Mouse (Mus musculus) ES-Bruce4 (cell line): ENCODE results near the gene Relb. TPM values are rescaled to one million over a fixed set of nuclear protein-coding genes. Genes with fewer than 3 reads are reported as not detected.

ENCODE experiments used
- H3K27ac ChIP-seq: 2 replicates; pipeline ENCODE4 v1.5.1; 2012; ENCODE audit warnings: low read length, inconsistent platforms; ENCODE audit not compliant: insufficient read depth
- H3K27me3 ChIP-seq: 2 replicates; pipeline ENCODE4 v1.6.1; 2012; ENCODE audit warnings: mild to moderate bottlenecking, low read length, inconsistent platforms; ENCODE audit not compliant: control insufficient read depth, poor library complexity, insufficient read depth, severe bottlenecking
- H3K36me3 ChIP-seq: 2 replicates; pipeline ENCODE4 v1.6.1; 2012; ENCODE audit warnings: inconsistent platforms, mild to moderate bottlenecking, low read length, moderate library complexity; ENCODE audit not compliant: control insufficient read depth, poor library complexity, insufficient read depth, severe bottlenecking
- H3K4me1 ChIP-seq: one replicate; pipeline ENCODE4 v1.8.1; 2011; ENCODE audit warnings: low read length; ENCODE audit not compliant: control insufficient read depth, insufficient read depth
- H3K4me3 ChIP-seq: 2 replicates; pipeline ENCODE4 v1.5.1; 2011; ENCODE audit warnings: low read depth, mild to moderate bottlenecking, low read length
- H3K9ac ChIP-seq: 2 replicates; pipeline ENCODE4 v1.6.1; 2012; ENCODE audit warnings: low read depth, mild to moderate bottlenecking, inconsistent platforms; ENCODE audit not compliant: poor library complexity, severe bottlenecking
- H3K9me3 ChIP-seq: replicated peaks from 2 replicates; pipeline ENCODE4 v1.6.1; 2012; ENCODE audit warnings: mild to moderate bottlenecking, low read length, inconsistent platforms; ENCODE audit not compliant: control insufficient read depth, poor library complexity, insufficient read depth, severe bottlenecking
- CTCF ChIP-seq: IDR thresholded peaks from one replicate; pipeline ENCODE4 v1.8.1; 2011; ENCODE audit warnings: low read depth, low read length
- EP300 ChIP-seq: IDR thresholded peaks from 2 replicates; pipeline ENCODE4 v1.6.1; 2011; ENCODE audit warnings: low read depth, low read length; ENCODE audit not compliant: insufficient read depth
- POLR2A ChIP-seq: IDR thresholded peaks from one replicate; pipeline ENCODE4 v1.8.1; 2011; ENCODE audit warnings: low read length; ENCODE audit not compliant: insufficient read depth
- polyA plus RNA-seq: library from polyadenylated mRNA; stranded (reverse); fragments of >200 nt; gene quantifications from 2 replicates; pipeline ENCODE4 v1.2.4, GENCODE M21; 2011; ENCODE audit warnings: low read depth; ENCODE audit not compliant: missing spikeins, insufficient read depth, insufficient read length

The Relb gene
- polyA plus RNA-seq, 1 experiment = 11.7 TPM

GRCm38 (mm10) chr7:19564455-19564854 lies 64.8 kb downstream of the Relb start:
- no peak for TF ChIP-seq EP300
- TF ChIP-seq CTCF = peak; percentile 56
- Histone ChIP-seq H3K27ac (no peak overlapping the region), H3K4me3 (no peak overlapping the region), H3K36me3 (peaks cover 5% of the 10 kb centered on the region; the same call in 1 of the 2 replicates), H3K4me1 (peaks cover 8% of the 10 kb centered on the region), H3K9me3 (no peaks in the 10 kb centered on the region), H3K9ac (no peak overlapping the region), H3K27me3 (no peaks in the 10 kb centered on the region)

GRCm38 (mm10) chr7:19563884-19564283 lies 65.4 kb downstream of the Relb start:
- H3K9me3 ChIP-seq = no peaks in the 10 kb centered on the region
- H3K27me3 ChIP-seq = no peaks in the 10 kb centered on the region
- H3K27ac ChIP-seq = no peak overlapping the region
- H3K4me3 ChIP-seq = no peak overlapping the region
- no peak for TF ChIP-seq CTCF
- TF ChIP-seq POLR2A = no peak
- no peak for TF ChIP-seq EP300
- H3K36me3 ChIP-seq = peaks cover 5% of the 10 kb centered on the region; the same call in 1 of the 2 replicates
- peaks cover 8% of the 10 kb centered on the region for H3K4me1 ChIP-seq
- no peak overlapping the region for H3K9ac ChIP-seq

GRCm38 (mm10) chr7:19562643-19563410 lies 66.4 kb downstream of the Relb start, which contains the start of gene Ppp1r37:
Gene Ppp1r37 (minus strand): TSS chr7:19563076.
- Histone ChIP-seq H3K27me3 (no peaks in the 10 kb centered on the region), H3K36me3 (peaks cover 5% of the 10 kb centered on the region; the same call in 1 of the 2 replicates)

GRCm38 (mm10) chr7:19561765-19562642 lies 67.2 kb downstream of the Relb start:
- Histone ChIP-seq H3K4me1 (peaks cover 4% of the 10 kb centered on the region), H3K4me3 (peak overlapping the region; percentile 79), H3K36me3 (peaks cover 5% of the 10 kb centered on the region; the same call in 1 of the 2 replicates), H3K9me3 (no peaks in the 10 kb centered on the region), H3K27ac (no peak overlapping the region), H3K9ac (peak overlapping the region; percentile 74), H3K27me3 (no peaks in the 10 kb centered on the region)
- TF ChIP-seq POLR2A = no peak
- TF ChIP-seq CTCF = no peak
- no peak for TF ChIP-seq EP300

More at GRCm38 (mm10) chr7:19562643-19563410, 66.4 kb downstream of the Relb start, which contains the start of gene Ppp1r37:
- Histone ChIP-seq H3K27ac (no peak within 1 kb of the TSS), H3K4me1 (peaks cover 4% of the 10 kb centered on the region), H3K4me3 (peak within 1 kb of the TSS; percentile 79), H3K9ac (peak within 1 kb of the TSS; percentile 74), H3K9me3 (no peaks in the 10 kb centered on the region)
- no peak for TF ChIP-seq EP300
- no peak for TF ChIP-seq CTCF
- TF ChIP-seq POLR2A = no peak

GRCm38 (mm10) chr7:19561431-19561764 lies 67.8 kb downstream of the Relb start:
- Histone ChIP-seq H3K27ac (no peak overlapping the region), H3K9ac (peak overlapping the region; percentile 74), H3K36me3 (peaks cover 5% of the 10 kb centered on the region; the same call in 1 of the 2 replicates), H3K4me1 (peaks cover 4% of the 10 kb centered on the region), H3K27me3 (no peaks in the 10 kb centered on the region), H3K4me3 (peak overlapping the region; percentile 79), H3K9me3 (no peaks in the 10 kb centered on the region)
- TF ChIP-seq CTCF (no peak), EP300 (no peak), POLR2A (no peak)
